ENCODE assay signal across 9 mouse cellular contexts in genomic region chr9:37144251-37144650, GRCm38 (mm10). TPM values are rescaled to one million over a fixed set of nuclear protein-coding genes. Genes with fewer than 3 reads are reported as not detected.
DNase-seq lines count a peak whose midpoint lies in the region; ATAC-seq and TF ChIP-seq lines count a peak whose summit lies in the region.
"Had no signal": no experiment of that assay in that cellular context is flagged by ENCODE, and none has a peak within 500 bp of the region (broad histone marks: within the 10 kb centered on the region; RNA-seq: fewer than 3 reads in every experiment).

No protein-coding gene starts in this region.

- peaks cover 53% of the 10 kb centered on the region for H3K4me1 ChIP-seq in E14TG2a.4 (replicated peaks; ENCODE audit: low read depth, low read length)
- peaks cover 51% of the 10 kb centered on the region for H3K4me1 ChIP-seq in embryonic facial prominence, embryonic 14.5 days (ENCODE audit: control insufficient read depth, insufficient read depth, low read length)
- H3K4me1 ChIP-seq in hindbrain, postnatal 0 days (ENCODE audit: insufficient read depth, low read length): peaks cover 11% of the 10 kb centered on the region
- peaks cover 56% of the 10 kb centered on the region for H3K4me1 ChIP-seq in midbrain, embryonic 14.5 days (ENCODE audit: control insufficient read depth, insufficient read depth, low read length)

- peak overlapping the region; percentile 48; the same call in 1 of the 2 replicates for H3K4me3 ChIP-seq in E14TG2a.4 (replicated peaks; ENCODE audit: low read length)
- H3K4me3 ChIP-seq in embryonic facial prominence, embryonic 14.5 days (ENCODE audit: low read depth, low read length): peak overlapping the region; percentile 76
- peak overlapping the region; percentile 89 for H3K4me3 ChIP-seq in hindbrain, postnatal 0 days (ENCODE audit: low read length)
- peak overlapping the region; percentile 81 for H3K4me3 ChIP-seq in midbrain, embryonic 14.5 days (replicated peaks; ENCODE audit: low read depth, low read length)

- H3K9ac ChIP-seq in embryonic facial prominence, embryonic 14.5 days (ENCODE audit: low read depth, low read length): peak overlapping the region; percentile 90
- 0 out of 2 replicates have a peak overlapping the region, but pooled peaks have one; percentile 48 for H3K9ac ChIP-seq in hindbrain, postnatal 0 days (replicated peaks; ENCODE audit: low read length)
- peak overlapping the region; percentile 95 for H3K9ac ChIP-seq in midbrain, embryonic 14.5 days (replicated peaks; ENCODE audit: low read length)

- peak overlapping the region; percentile 97 for H3K27ac ChIP-seq in embryonic facial prominence, embryonic 14.5 days (replicated peaks; ENCODE audit: low read depth, low read length)
- H3K27ac ChIP-seq in hindbrain, postnatal 0 days: peak overlapping the region; percentile 97
- peak overlapping the region; percentile 99 for H3K27ac ChIP-seq in midbrain, embryonic 14.5 days (replicated peaks; ENCODE audit: low read depth, low read length)

- no peak for TF ChIP-seq CTCF in E14TG2a.4 (conservative IDR thresholded peaks at IDR 0.05; ENCODE audit: low read length)
- TF ChIP-seq CTCF in hindbrain, postnatal 0 days (IDR thresholded peaks at IDR 0.05; ENCODE audit: low read depth): peak; percentile 51

- H3K9me3 ChIP-seq in E14TG2a.4 (ENCODE audit: low read length): no peaks in the 10 kb centered on the region
- H3K9me3 ChIP-seq in embryonic facial prominence, embryonic 14.5 days (ENCODE audit: control insufficient read depth, low read length): no peaks in the 10 kb centered on the region
- H3K9me3 ChIP-seq in hindbrain, postnatal 0 days (ENCODE audit: low read length): no peaks in the 10 kb centered on the region
- no peaks in the 10 kb centered on the region for H3K9me3 ChIP-seq in midbrain, embryonic 14.5 days (ENCODE audit: control insufficient read depth, low read length)

- WGBS in embryonic facial prominence, embryonic 14.5 days: 7% methylated on average over 21 of the region's 21 CpGs
- WGBS in hindbrain, postnatal 0 days: 2% methylated on average over 21 of the region's 21 CpGs
- WGBS in midbrain, embryonic 14.5 days: under 1% methylated on average over 21 of the region's 21 CpGs

- peak overlapping the region; percentile 93 for H3K4me2 ChIP-seq in embryonic facial prominence, embryonic 14.5 days (ENCODE audit: low read depth, low read length)
- peak overlapping the region; percentile 90 for H3K4me2 ChIP-seq in hindbrain, postnatal 0 days (ENCODE audit: low read depth, low read length)
- H3K4me2 ChIP-seq in midbrain, embryonic 14.5 days (ENCODE audit: low read length): peak overlapping the region; percentile 92

- peaks cover 76% of the 10 kb centered on the region for H3K27me3 ChIP-seq in E14TG2a.4 (ENCODE audit: insufficient read depth, low read length)
- peaks cover 31% of the 10 kb centered on the region for H3K27me3 ChIP-seq in embryonic facial prominence, embryonic 14.5 days (replicated peaks; ENCODE audit: control insufficient read depth, insufficient read depth, low read length)
- no peaks in the 10 kb centered on the region for H3K27me3 ChIP-seq in hindbrain, postnatal 0 days (ENCODE audit: insufficient read depth, low read length)
- no peaks in the 10 kb centered on the region for H3K27me3 ChIP-seq in midbrain, embryonic 14.5 days (ENCODE audit: control insufficient read depth, insufficient read depth, low read length)

- peak; percentile 50 for DNase-seq in gastrocnemius, postnatal 10 days
- no peak for DNase-seq in gastrocnemius, postnatal 25 days
- peak; percentile 54 for DNase-seq in embryonic facial prominence, embryonic 14.5 days (ENCODE audit: low spot score)
- DNase-seq in hindbrain, postnatal 0 days (ENCODE audit: low spot score): peak; percentile 74
- DNase-seq in midbrain, embryonic 14.5 days: peak; percentile 78
- no peak for DNase-seq in layer of hippocampus, postnatal 14 days (ENCODE audit: low spot score in 2 of 2)

- no peaks in the 10 kb centered on the region for H3K36me3 ChIP-seq in E14TG2a.4 (ENCODE audit: insufficient read depth, low read length)
- no peaks in the 10 kb centered on the region for H3K36me3 ChIP-seq in embryonic facial prominence, embryonic 14.5 days (ENCODE audit: control insufficient read depth, insufficient read depth, low read length)
- H3K36me3 ChIP-seq in hindbrain, postnatal 0 days (ENCODE audit: insufficient read depth, low read length): no peaks in the 10 kb centered on the region
- H3K36me3 ChIP-seq in midbrain, embryonic 14.5 days (ENCODE audit: control insufficient read depth, insufficient read depth, low read length): no peaks in the 10 kb centered on the region

- no peak for ATAC-seq in embryonic facial prominence, embryonic 14.5 days (ENCODE audit: low read depth)
- no peak for ATAC-seq in hindbrain, postnatal 0 days
- ATAC-seq in midbrain, embryonic 14.5 days (ENCODE audit: low FRiP score, low TSS enrichment): no peak
- no peak for ATAC-seq in megakaryocyte, adult 5-6 weeks (ENCODE audit: poor library complexity, severe bottlenecking)

RNA-seq across cellular contexts. Expression of gene Pknox2, which starts 3.0 kb away (rescaled TPM):
- total RNA-seq in gastrocnemius, postnatal 10 days (2021): 10 to 100 TPM; 27.9 TPM
- total RNA-seq in gastrocnemius, postnatal 25 days (2021): 10 to 100 TPM; 30.1 to 31.4 TPM
- 9.5 and 10.6 TPM in 2 replicates for polyA plus RNA-seq in embryonic facial prominence, embryonic 14.5 days (2014; fragmentation: Nextera tagmentation; extraction: Ambion mirVana)
- 23.5 and 28.0 TPM in 2 replicates for total RNA-seq in hindbrain, postnatal 0 days (2014; rRNA removed)
- 20.6 and 22.2 TPM in 2 replicates for polyA plus RNA-seq in hindbrain, postnatal 0 days (2015; fragmentation: Nextera tagmentation; extraction: Ambion mirVana)
- polyA plus RNA-seq in midbrain, embryonic 14.5 days (2014; fragmentation: Nextera tagmentation; extraction: Ambion mirVana): 18.4 and 19.6 TPM in 2 replicates
- 0.16 and 0.64 TPM in 2 replicates for total RNA-seq in megakaryocyte, adult 5-6 weeks (2015)
- 0.04 and 0.41 TPM in 2 replicates for total RNA-seq in megakaryocyte, adult 5-6 weeks (2017)
- total RNA-seq in layer of hippocampus, postnatal 14 days (2021): 10 to 100 TPM; 25.4 to 29.5 TPM
- total RNA-seq: neutrophil, adult 5-6 weeks had no signal

Comparison
In these comparisons a context has a peak if more than half of its experiments do, and no peak if none do; other contexts are left out.
1. DNase-seq: peak in gastrocnemius, postnatal 10 days (single experiment), embryonic facial prominence, embryonic 14.5 days (single experiment), hindbrain, postnatal 0 days (single experiment) and midbrain, embryonic 14.5 days (single experiment); none in gastrocnemius, postnatal 25 days (single experiment) and layer of hippocampus, postnatal 14 days (0 of 2).
2. RNA of gene Pknox2, which starts 3.0 kb away (total RNA-seq): 30.1 to 31.4 TPM in gastrocnemius, postnatal 25 days, 25.4 to 29.5 TPM in layer of hippocampus, postnatal 14 days, 27.9 TPM in gastrocnemius, postnatal 10 days and 23.5 to 28.0 TPM in hindbrain, postnatal 0 days; 0.04 to 0.64 TPM in megakaryocyte, adult 5-6 weeks; every median in the first group is over 10 times any median in the second.
3. Peak in every context shown above with its lines, with median percentiles within 50 percentile points of each other: H3K4me3 ChIP-seq, H3K27ac ChIP-seq, H3K4me2 ChIP-seq and H3K9ac ChIP-seq.